ENCODE assay signal across 14 mouse cellular contexts in the genomic region with DNA sequence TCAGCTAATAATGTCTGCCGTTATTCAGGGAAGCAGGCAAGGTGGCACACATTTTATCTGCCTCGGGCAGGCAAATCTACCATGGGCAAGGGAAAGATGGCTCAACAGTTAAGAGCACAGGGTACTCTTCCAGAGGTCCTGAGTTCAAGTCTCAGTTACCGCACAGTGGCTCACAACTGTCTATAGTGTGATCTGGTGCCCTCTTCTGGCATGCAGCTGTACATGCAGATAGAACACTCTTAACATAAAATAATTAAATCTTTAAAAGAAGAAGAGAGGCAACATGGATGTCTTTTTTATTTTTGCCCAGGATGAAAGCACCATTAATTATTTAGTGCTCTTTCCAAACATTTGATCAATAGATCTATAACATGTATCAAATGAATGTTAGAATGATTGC. TPM values are rescaled to one million over a fixed set of nuclear protein-coding genes. Genes with fewer than 3 reads are reported as not detected.
DNase-seq lines count a peak whose midpoint lies in the region; ATAC-seq and TF ChIP-seq lines count a peak whose summit lies in the region.
"Had no signal": no experiment of that assay in that cellular context is flagged by ENCODE, and none has a peak within 500 bp of the region (broad histone marks: within the 10 kb centered on the region; RNA-seq: fewer than 3 reads in every experiment).

No protein-coding gene starts in this region.

- WGBS in lung, embryonic 14.5 days, result 86% methylated on average over 3 of the region's 3 CpGs

- H3K27ac ChIP-seq in lung, embryonic 14.5 days (ENCODE audit: low read depth), result no peak overlapping the region
- H3K27ac ChIP-seq: limb, embryonic 15.5 days; midbrain, embryonic 13.5 days had no signal

- peak; percentile 67 for TF ChIP-seq CTCF in lung, embryonic 14.5 days (IDR thresholded peaks at IDR 0.05; ENCODE audit: low read depth)

- peaks cover 88% of the 10 kb centered on the region for H3K36me3 ChIP-seq in lung, embryonic 14.5 days (ENCODE audit: insufficient read depth)

- ATAC-seq in lung, embryonic 14.5 days (ENCODE audit: insufficient read depth), result no peak
- peak; percentile 52 for ATAC-seq in megakaryocyte progenitor cell, adult 5-6 weeks (replicated peaks; ENCODE audit: poor library complexity)
- ATAC-seq: forebrain, embryonic 16.5 days; hindbrain, embryonic 16.5 days; midbrain, embryonic 13.5 days had no signal

- DNase-seq in cerebellum, postnatal 10 days, result peak; percentile 37 to 47
- DNase-seq in cerebellum, postnatal 36 days, result no peak
- DNase-seq in lung, embryonic 14.5 days, result peak; percentile 52
- DNase-seq in lung, postnatal 36 days, result no peak
- peak; percentile 65 for DNase-seq in NIH3T3 (ENCODE audit: low read depth)
- DNase-seq in layer of hippocampus, adult 9-11 months, result no peak
- no peak for DNase-seq in lung, adult 18-20 months
- DNase-seq: adrenal gland, postnatal 25 days had no signal

- H3K4me2 ChIP-seq in lung, embryonic 14.5 days, result no peak overlapping the region
- H3K4me2 ChIP-seq: heart, embryonic 11.5 days; limb, embryonic 15.5 days; midbrain, embryonic 13.5 days had no signal

- H3K9ac ChIP-seq in lung, embryonic 14.5 days, result no peak overlapping the region
- H3K9ac ChIP-seq: limb, embryonic 15.5 days; midbrain, embryonic 13.5 days had no signal

- no peaks in the 10 kb centered on the region for H3K9me3 ChIP-seq in lung, embryonic 14.5 days (ENCODE audit: low read depth, low read length)
- H3K9me3 ChIP-seq: limb, embryonic 15.5 days; midbrain, embryonic 13.5 days had no signal

- H3K4me1 ChIP-seq in lung, embryonic 14.5 days (ENCODE audit: insufficient read depth), result no peaks in the 10 kb centered on the region
- H3K4me1 ChIP-seq: midbrain, embryonic 13.5 days had no signal

- no peak overlapping the region for H3K4me3 ChIP-seq in lung, embryonic 14.5 days (ENCODE audit: low read depth, low read length)
- H3K4me3 ChIP-seq: limb, embryonic 15.5 days; midbrain, embryonic 13.5 days had no signal

- no peaks in the 10 kb centered on the region for H3K27me3 ChIP-seq in lung, embryonic 14.5 days (ENCODE audit: insufficient read depth, low read length)
- H3K27me3 ChIP-seq: limb, embryonic 15.5 days; midbrain, embryonic 13.5 days had no signal

RNA-seq across cellular contexts. Expression of a gene that starts 19.0 kb away (rescaled TPM):
- polyA plus RNA-seq in lung, embryonic 14.5 days (2014; fragmentation: Nextera tagmentation; extraction: Ambion mirVana), result 15.2 and 16.2 TPM in 2 replicates
- 0.37 and 1.3 TPM in 2 replicates for total RNA-seq in megakaryocyte progenitor cell, adult 5-6 weeks (2015)
- total RNA-seq in megakaryocyte progenitor cell, adult 5-6 weeks (2017), result 0.57 and 0.83 TPM in 2 replicates

RNA-seq across cellular contexts. Expression of a gene that starts 44.4 kb away (rescaled TPM):
- polyA plus RNA-seq in lung, embryonic 14.5 days (2014; fragmentation: Nextera tagmentation; extraction: Ambion mirVana), result 12.8 and 13.7 TPM in 2 replicates
- 8.4 and 11.8 TPM in 2 replicates for total RNA-seq in megakaryocyte progenitor cell, adult 5-6 weeks (2015)
- total RNA-seq in megakaryocyte progenitor cell, adult 5-6 weeks (2017), result 10.9 and 14.8 TPM in 2 replicates

RNA-seq across cellular contexts. Expression of a gene that starts 48.7 kb away (rescaled TPM):
- polyA plus RNA-seq in lung, embryonic 14.5 days (2014; fragmentation: Nextera tagmentation; extraction: Ambion mirVana), result 5.4 and 5.9 TPM in 2 replicates
- total RNA-seq in megakaryocyte progenitor cell, adult 5-6 weeks (2015), result 1.7 and 1.9 TPM in 2 replicates
- 2.5 and 2.7 TPM in 2 replicates for total RNA-seq in megakaryocyte progenitor cell, adult 5-6 weeks (2017)

Comparison
In these comparisons a context has a peak if more than half of its experiments do, and no peak if none do; other contexts are left out.
1. DNase-seq: peak in cerebellum, postnatal 10 days (2 of 2), lung, embryonic 14.5 days (single experiment) and NIH3T3 (single experiment); none in cerebellum, postnatal 36 days (0 of 2), lung, postnatal 36 days (single experiment), layer of hippocampus, adult 9-11 months (single experiment) and lung, adult 18-20 months (0 of 2).